ENCODE assay signal across 8 mouse cellular contexts in genomic region chr15:82065511-82065910, GRCm38 (mm10). TPM values are rescaled to one million over a fixed set of nuclear protein-coding genes. Genes with fewer than 3 reads are reported as not detected.
DNase-seq lines count a peak whose midpoint lies in the region; ATAC-seq lines count a peak whose summit lies in the region.
"Had no signal": no experiment of that assay in that cellular context is flagged by ENCODE, and none has a peak within 500 bp of the region (broad histone marks: within the 10 kb centered on the region; RNA-seq: fewer than 3 reads in every experiment).

No protein-coding gene starts in this region.

- ATAC-seq in CD4-positive, CD25-positive, alpha-beta regulatory T cell, adult 4 months, result peak; percentile 39
- peak; percentile 44 for ATAC-seq in granulocyte monocyte progenitor cell, adult 5-6 weeks (replicated peaks; ENCODE audit: poor library complexity, severe bottlenecking)

- DNase-seq in WW6 (ENCODE audit: low read depth, low spot score), result peak; percentile 81
- peak; percentile 68 to 85 for DNase-seq in cerebellum, postnatal 25 days
- DNase-seq in kidney, postnatal 14 days, result peak; percentile 85
- DNase-seq in lung, adult 18-20 months, result peak; percentile 45 to 71
- DNase-seq in right cerebral cortex, postnatal 14 days, result peak; percentile 69

RNA-seq across cellular contexts. Expression of gene Mei1, which starts 4.3 kb away (rescaled TPM):
- not detected for polyA plus RNA-seq in CD4-positive, CD25-positive, alpha-beta regulatory T cell, adult 4 months (2017; shearing (Covaris generic))
- total RNA-seq in granulocyte monocyte progenitor cell, adult 5-6 weeks (2014; fragmentation: Nextera tagmentation), result not detected in 2 replicates
- total RNA-seq in granulocyte monocyte progenitor cell, adult 5-6 weeks (2017), result not detected in 2 replicates

RNA-seq across cellular contexts. Expression of gene 4930407I10Rik, which starts 6.6 kb away (rescaled TPM):
- polyA plus RNA-seq in CD4-positive, CD25-positive, alpha-beta regulatory T cell, adult 4 months (2017; shearing (Covaris generic)), result not detected
- not detected in 2 replicates for total RNA-seq in granulocyte monocyte progenitor cell, adult 5-6 weeks (2014; fragmentation: Nextera tagmentation)
- total RNA-seq in granulocyte monocyte progenitor cell, adult 5-6 weeks (2017), result not detected in 2 replicates
- total RNA-seq: layer of hippocampus, adult 18-20 months had no signal

RNA-seq across cellular contexts. Expression of gene Snu13, which starts 18.1 kb away (rescaled TPM):
- 100 to 1,000 TPM; 175 to 178 TPM for polyA plus RNA-seq in CD4-positive, CD25-positive, alpha-beta regulatory T cell, adult 4 months (2017; shearing (Covaris generic))
- 254 and 268 TPM in 2 replicates for total RNA-seq in granulocyte monocyte progenitor cell, adult 5-6 weeks (2014; fragmentation: Nextera tagmentation)
- 183 and 209 TPM in 2 replicates for total RNA-seq in granulocyte monocyte progenitor cell, adult 5-6 weeks (2017)

RNA-seq across cellular contexts. Expression of gene Desi1, which starts 31.8 kb away (rescaled TPM):
- polyA plus RNA-seq in CD4-positive, CD25-positive, alpha-beta regulatory T cell, adult 4 months (2017; shearing (Covaris generic)), result 10 to 100 TPM in 1 of 2 experiments, 1 to 10 TPM in 1; 7.8 to 10.2 TPM
- total RNA-seq in granulocyte monocyte progenitor cell, adult 5-6 weeks (2014; fragmentation: Nextera tagmentation), result 26.3 and 34.9 TPM in 2 replicates
- 6.0 and 8.3 TPM in 2 replicates for total RNA-seq in granulocyte monocyte progenitor cell, adult 5-6 weeks (2017)

Comparison
In these comparisons a context has a peak if more than half of its experiments do, and no peak if none do; other contexts are left out.
1. Peak in every context shown above with its lines: DNase-seq and ATAC-seq.